Mouse (Mus musculus) MEL-GATA-1-ER (cell line): ENCODE measurements around the gene Hist1h2bc.

Source experiments
- DNase-seq: peaks from one replicate; pipeline ENCODE4 v3.0.0-alpha.2; 2012; ENCODE audit warnings: low read depth; ENCODE audit errors: extremely low read depth

The Hist1h2bc gene

DNA sequence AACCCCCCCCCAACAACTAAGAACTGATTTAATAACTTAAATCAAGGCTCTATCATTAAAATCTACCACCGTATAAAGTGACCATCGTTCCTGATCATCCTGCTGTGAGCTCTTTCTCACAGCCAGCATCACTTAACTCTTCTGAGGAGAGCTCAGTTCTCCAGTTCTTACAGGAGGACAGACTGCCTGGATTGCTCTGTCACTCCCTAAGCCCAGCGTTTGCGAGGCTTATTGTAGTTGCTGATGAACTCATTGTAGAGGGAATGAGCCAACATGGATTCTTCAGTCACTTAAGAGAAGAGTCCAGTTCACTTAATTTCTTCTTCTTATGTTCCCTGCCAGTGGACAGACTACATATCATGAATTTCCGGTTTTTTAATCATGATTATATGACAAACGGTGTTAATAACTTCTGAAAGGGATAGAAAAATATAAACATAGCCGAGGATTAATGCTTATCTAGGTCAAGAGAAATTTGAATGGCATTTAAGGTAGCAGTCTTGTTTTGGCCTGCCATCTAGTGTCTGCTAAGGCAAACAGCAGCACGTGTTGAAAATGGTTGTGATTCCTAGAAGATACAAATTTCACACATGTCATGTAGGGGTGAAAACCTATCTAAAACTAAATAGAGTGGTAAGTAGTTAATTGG, 48.3 kb downstream of the Hist1h2bc start:
- peak; percentile 70 for DNase-seq

DNA sequence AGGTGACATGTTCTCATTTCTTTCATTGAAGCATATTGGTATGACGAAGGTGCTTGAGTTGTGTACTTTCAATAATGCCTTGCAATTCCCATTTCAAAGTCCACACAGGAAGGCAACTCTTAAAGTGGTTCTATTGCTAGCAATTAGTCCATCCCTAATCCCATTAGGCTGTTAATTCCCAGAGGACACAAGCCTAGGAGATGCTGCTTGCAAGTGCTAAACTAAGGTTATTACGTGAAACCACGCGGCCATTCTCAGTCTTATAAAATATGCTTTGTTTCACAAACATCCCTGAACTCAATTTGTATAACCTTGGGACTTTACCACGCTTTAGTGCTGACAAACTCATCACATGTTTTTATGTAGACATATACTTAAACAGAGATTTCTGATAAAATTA, 53.1 kb downstream of the Hist1h2bc start:
- DNase-seq: no peak

DNA sequence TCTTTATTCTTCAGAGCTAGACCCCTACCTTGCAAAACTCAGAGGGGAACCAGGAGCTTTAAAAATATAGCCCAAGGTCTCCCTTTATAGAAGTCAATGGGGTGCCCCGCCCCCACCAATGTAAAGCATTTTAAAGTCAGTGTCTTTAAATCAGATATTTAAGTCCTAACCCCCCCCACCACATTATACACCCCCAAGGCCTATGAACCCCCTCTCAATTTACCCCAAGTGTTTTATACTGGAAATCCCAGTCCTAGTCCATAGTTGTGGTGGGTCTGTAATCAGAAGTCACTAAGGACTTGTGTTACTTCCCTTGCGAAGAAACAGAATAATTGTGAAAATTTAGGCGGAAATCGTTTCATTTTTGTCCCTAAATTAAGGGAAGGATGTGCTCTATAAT, 54.0 kb downstream of the Hist1h2bc start:
- no peak for DNase-seq

DNA sequence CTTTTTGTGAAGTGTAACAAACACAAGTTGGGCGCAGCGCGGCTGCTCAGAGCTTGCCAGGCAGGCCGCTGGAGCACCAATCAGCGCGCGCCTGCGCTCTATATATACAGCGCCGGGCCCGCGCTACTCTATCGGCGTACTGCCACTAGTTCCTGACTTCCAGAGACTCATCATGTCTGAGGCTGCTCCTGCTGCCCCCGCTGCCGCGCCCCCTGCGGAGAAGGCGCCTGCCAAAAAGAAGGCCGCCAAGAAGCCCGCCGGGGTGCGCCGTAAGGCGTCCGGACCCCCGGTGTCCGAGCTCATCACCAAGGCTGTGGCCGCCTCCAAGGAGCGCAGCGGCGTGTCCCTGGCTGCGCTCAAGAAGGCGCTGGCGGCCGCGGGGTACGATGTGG, 54.7 kb downstream of the Hist1h2bc start, which contains the start of gene Hist1h1c:
Gene Hist1h1c (plus strand): TSS at position 132 of the 392 bp plus-strand sequence.
- peak; percentile 92 for DNase-seq

DNA sequence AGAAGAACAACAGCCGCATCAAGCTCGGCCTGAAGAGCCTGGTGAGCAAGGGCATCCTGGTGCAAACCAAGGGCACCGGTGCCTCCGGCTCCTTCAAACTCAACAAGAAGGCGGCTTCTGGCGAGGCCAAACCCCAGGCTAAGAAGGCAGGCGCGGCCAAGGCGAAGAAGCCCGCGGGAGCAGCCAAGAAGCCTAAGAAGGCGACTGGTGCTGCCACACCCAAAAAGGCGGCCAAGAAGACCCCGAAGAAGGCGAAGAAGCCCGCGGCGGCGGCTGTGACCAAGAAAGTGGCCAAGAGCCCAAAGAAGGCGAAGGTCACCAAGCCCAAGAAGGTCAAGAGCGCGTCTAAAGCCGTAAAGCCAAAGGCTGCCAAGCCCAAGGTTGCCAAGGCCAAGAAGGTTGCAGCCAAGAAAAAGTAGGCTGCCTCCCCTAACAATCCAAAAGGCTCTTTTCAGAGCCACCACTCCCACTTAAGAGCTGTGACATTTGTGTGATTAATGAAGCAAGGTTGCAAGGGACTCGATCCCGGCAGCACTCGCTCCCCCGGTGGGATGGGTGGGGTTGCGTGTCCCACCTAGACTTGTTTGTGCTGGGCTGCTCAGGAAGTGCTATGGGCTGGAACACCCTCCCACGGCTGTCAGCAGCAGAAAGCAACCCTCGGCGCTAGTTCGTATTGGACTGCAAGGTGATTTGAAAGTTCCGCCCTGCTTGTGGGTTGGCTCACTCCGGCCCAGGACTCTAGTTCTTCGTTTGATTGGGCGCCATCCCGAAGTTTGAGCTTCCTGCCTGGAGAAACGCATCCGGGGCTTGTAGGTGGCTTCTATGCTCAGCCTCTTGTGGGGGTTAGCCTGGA, 55.3 kb downstream of the Hist1h2bc start:
- peak; percentile 96 for DNase-seq

DNA sequence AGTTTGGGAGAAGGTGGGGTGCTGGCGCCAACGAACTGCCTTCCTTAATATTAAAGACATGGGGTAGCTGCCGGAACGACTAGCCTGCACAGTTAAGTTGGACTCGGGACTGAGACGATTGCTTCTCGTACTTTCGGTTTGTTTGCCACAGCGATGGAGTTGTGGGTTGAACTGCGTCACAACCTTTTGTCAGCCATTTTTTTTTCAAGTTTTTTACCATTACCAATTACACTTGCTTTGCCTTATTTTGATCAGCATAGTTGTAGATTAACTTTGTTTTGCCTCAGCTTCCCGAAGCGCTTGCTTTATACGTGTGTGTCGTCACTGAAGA, 55.9 kb downstream of the Hist1h2bc start:
- DNase-seq: no peak

DNA sequence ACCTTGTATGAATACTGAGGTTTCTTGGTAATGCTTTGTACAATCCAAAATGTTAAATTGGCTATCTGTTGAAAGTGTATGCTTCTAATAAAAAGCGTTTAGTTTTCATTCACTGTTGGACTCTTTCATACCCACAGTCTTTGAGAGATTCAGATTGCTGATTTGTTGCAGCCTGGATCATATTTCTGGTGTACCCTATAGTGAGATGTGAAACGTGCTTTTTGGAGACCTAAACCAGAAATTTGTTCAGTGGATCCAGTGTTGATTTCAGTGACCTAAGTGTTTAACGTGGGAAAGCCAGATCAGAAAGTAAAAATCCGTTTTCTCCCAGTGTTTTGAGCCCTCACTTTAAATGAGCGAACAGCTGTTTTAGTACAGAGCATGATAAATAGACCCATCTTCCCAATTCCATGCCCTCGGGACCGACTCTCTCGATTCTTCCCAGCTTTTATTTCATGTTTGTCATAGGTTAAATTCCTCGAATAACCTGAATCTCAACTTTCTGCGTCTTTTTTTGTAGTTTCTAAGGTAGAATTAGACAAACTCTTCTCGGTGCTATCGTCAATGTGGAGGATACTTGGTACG, 56.3 kb downstream of the Hist1h2bc start:
- DNase-seq: no peak

DNA sequence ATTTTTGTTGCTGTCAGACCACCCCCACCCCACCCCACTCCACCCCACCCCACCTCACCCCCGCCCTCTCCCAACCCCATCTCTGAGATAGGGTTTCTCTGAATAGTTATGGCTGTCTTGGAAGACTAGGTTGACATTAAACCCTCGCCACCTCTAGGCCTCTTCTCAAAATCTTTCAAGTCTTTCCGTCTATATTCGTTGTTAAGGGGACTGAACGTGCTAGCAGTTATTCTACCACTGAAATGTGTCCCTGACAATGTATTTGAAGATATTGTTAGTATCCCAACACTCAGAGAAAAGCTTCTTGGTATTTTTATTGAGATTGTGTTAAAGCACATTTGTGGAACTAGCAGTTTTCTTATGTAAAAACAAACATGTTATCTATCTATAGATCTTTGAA, 56.9 kb downstream of the Hist1h2bc start:
- DNase-seq: no peak

DNA sequence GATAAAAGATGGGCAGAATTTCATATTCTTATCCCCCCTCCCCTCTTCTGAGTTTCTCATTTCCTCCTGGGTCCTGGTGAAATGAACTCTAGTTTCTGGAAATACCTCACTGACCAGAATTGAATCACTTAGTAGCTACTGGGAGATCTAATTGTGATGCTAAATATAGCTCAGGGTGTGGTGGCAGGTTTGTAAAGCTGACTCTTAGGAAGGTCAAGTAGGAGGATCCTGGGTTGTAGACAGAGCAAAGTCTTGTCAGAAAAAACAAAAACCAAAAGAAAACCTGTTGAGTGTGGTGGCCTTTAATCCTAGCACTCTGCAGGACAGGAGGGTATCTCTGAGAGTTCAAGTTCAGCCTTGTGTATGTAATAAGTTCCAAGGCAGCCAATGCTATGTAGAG, 58.0 kb downstream of the Hist1h2bc start:
- no peak for DNase-seq
